Mouse (Mus musculus) left cerebral cortex, postnatal 4 days (tissue): ENCODE results near the gene Stab2. TPM values are rescaled to one million over a fixed set of nuclear protein-coding genes. Genes with fewer than 3 reads are reported as not detected.

ENCODE experiments used
- DNase-seq: peaks from one replicate; pipeline ENCODE4 v3.0.0-alpha.2; 2022
- intact Hi-C: fragments of 180-260 bp; cut with DNase I; formaldehyde crosslinking; loops from one replicate; pipeline ENCODE4 v1.15.1; 2025
- total RNA-seq, 2 experiments: library from RNA; stranded (reverse); gene quantifications; 2 replicates each; pipeline ENCODE4 v1.2.3; 2021

Stab2 gene
- total RNA-seq, 2 experiments from 2014 or later = 0.62 to 0.91 TPM

DNA sequence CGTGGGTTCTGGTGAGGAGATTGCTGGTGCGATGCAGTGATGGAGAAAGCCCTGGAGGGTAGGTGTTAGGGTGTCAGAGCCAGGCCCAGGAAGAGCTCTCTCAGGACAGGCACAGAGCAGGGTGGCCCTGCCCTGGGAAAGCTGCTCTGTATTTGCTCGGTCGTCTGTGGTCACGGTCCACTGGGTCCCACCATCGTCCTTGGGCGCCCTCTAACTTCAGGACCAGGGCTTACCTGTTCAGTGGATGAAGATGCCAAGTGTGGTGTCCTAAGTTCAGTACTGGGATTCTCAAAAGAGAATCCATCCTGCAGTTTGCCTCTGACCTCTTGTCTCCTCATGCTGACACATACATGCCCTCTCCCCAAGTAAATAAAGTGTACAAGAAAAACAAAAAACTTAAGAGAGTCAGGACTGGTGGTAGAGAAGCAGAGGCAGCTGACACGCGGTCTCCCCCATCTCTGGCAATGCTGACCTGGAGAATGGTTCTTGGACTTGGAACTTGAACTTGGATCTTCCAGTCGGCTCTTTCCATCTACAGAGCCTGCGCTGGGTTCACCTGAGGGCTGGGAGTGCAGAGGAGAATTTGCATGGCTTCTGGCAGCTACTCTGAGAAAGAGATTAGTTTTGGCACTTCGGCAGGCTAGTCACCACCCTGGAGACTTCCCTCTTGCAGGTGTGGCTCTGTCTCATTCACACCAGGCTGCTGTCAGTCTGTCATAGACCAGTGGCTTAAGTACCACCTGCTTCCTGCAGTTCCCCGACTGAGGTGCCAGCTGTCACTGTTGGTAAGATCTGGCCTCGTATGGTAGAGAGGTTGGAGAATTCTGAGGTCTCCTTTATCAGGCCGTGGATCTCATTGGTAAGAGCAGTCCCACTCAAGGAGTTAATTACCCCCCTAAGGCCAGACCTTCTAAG is 179.3 kb downstream of the Stab2 start:
- intact Hi-C loops = no loop called here
- no peak for DNase-seq

DNA sequence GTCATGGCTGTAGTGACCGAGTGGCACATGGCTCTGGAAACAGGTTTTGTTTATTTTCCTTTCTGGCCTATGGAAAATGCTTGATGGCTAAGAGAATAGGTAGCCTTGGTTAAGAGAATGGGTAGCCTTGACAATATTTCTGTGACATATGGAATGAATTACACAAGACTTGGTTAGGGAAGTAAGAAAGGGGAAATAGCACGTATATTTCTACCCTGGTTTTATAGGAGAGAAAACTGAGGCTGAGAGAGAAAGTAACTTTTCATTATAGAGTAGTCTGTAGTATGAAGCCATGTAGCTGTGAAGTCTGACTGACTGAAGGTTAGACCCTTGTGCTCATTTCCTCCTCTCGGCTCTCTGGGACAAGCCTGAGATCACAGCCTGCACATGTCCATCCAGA is 180.9 kb downstream of the Stab2 start:
- DNase-seq = no peak
- intact Hi-C loops = no loop called here

DNA sequence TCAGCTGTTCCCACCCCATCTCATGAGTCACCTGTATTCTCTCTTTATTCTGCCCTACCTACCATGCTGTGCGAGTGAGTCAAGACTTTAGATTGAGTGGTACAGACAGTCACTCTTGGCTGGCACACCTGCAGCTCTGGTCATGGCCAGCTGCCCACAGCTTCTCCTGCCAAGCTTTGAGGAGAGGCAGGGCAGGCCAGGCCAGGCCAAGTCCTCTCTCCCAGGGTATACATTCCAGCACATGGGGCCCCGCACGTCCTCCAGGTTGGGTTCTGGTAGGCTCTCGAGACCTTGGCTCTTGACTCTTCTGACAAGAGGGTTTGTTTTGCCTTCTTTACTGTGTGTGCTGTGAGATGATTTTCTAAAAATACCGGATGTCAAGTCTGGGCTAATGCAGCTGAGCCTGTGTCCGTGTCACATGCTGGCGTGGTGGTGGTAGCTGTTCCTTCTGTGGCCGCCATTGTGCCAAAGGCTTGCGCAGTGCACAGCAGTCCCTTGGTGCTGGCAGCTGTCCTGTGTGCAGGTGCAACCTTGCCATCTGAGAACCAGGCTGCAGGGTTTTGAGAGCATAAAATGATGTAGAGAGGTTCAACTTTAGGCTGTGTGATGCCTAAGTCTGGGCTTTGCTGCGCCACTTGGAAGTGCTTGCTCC is 181.8 kb downstream of the Stab2 start:
- intact Hi-C loops = no loop called here
- DNase-seq = peak; percentile 34

DNA sequence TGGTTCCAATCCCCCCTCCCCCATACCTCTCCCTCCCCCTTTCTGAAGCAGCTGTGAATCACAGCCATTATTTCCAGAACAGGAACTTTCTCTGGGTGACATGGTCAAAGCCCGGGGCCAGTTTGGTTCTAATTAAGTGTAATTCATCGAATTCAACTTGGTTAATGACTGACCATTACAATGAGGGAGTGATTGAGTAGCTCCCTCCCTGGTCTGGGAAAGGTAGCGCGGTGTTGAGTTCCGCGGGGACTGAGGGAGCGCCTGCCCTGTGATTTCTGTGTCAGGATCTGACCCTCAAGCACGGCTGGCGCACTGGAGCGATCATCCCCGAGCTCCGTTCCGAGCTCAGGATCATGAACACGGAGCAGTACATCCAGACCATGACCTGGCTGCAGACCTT is 183.0 kb downstream of the Stab2 start:
- intact Hi-C loops = no loop called here
- no peak for DNase-seq

DNA sequence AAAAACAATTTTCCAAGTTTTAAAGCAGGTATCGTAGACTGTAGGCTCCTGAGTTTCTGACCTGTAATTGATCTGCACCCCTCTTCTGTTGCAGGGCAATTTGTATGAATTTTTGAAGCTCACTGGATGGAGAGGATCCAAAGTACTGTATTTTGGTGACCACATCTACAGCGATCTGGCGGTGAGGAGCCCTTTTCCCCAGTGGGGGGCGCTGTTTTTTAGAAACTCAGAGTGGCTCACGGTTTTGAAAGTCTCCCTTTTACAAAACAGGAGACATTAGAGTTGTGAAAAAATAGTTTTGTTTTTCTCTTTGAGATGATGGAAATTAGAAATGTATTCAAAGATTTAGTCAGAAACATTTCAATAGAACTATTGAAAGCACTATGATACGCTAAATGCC is 183.7 kb downstream of the Stab2 start:
- intact Hi-C loops = no loop called here

DNA sequence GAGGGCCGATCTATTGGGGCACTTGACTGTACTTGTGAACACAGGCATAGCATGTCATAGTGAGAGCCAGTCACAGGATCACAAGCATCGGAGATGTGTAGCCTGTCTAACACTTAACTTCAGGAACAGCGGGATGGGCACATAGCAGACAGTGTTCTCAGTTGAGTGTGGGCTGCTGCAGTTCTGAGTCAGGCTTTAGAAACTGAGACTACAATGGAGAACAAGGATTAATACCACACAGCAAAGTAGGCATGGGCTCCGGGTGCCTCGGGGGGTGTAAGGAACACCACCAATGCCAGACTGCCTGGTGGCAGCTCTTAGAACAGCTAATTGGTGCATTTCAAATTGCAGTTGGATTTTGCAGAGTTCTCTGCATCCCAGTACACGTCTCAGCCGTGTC is 186.8 kb downstream of the Stab2 start:
- intact Hi-C loops = no loop called here
- DNase-seq = no peak

More for the DNA sequence above, 183.7 kb downstream of the Stab2 start:
- no peak for DNase-seq

DNA sequence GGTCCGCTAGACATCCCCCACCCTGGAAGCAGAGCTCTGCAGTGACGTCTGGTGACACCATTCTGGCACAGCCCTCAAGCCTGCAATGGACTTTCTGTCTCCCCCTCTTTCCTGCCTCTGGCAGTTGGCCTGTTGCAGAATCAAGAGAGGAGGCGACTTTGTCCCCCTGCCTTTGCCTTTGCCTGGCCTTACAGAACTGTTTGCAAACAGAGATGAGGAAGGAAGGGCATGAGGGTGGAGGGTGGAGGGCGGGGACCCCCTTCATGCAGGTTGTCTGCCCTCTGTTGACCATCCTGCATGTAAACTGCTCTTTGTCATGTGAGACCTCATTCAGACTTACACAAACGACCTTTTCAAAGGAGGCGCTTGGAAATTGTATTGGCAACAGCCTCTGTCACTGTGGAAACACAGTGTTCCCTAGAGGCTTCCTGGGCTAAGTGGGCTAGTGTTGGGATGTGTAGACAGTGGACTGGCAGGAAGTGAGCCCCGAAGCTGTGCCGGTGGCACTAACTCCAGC is 188.1 kb downstream of the Stab2 start:
- peak; percentile 54 for DNase-seq
- intact Hi-C loops = no loop called here

DNA sequence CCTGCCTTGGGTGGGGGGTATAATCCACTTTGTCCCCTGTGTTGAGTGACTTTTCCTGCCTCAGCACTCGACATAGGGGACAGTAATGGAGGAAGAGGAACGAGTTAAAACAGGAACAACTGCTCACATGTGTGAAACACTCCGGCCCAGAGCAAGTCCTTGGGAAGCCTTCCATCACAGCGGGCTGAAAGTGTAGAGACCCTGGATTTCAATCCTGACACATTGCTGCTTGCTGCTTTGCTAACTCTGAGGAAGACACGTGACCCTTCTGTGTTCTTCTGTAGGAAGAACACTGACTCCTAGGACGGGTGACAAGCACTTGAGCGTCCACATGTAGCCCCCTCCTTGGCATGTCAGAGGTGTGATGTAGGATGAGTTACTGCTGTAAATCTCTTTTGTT is 192.7 kb downstream of the Stab2 start:
- intact Hi-C loops = no loop called here
- DNase-seq = no peak

DNA sequence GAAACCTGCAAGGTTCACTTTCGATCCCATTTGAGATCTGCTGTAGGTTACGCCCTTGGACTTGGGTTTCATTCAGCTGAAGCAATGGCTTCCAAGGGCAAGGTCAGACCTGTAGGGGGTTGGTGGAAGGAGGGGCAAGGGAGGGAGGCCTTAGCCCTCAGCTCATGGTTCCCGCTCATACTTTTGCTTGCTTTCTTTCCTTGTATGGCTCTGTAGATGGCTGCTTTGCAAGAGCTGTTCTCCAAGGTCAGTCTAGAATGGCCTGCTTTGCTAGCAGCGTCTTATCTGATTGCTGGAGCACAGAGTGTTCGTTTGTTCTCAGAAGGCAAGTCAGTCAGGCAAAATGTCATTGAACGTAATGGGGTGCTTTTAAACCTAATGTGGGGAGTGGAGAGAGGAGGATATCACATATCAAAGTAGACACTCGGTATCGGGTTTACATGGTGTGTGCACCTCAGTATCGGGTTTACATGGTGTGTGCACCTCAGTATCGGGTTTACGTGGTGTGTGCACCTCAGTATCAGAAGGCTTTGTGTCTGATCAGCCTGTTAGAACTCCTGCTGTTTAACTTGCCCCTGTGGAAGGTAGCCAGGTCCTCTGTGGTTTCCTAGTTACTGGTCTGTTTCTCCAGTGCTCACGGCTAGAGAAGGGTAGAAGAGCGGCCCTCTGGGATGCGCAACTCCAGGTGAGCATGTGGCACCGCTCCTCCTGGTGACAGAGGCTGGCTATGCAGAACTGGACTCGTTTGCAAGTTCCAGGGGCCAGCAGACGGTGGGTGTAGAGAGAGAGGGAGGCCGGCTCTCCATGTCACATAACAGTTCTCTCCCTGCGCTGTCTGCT is 193.3 kb downstream of the Stab2 start:
- intact Hi-C loops = no loop called here
- no peak for DNase-seq

DNA sequence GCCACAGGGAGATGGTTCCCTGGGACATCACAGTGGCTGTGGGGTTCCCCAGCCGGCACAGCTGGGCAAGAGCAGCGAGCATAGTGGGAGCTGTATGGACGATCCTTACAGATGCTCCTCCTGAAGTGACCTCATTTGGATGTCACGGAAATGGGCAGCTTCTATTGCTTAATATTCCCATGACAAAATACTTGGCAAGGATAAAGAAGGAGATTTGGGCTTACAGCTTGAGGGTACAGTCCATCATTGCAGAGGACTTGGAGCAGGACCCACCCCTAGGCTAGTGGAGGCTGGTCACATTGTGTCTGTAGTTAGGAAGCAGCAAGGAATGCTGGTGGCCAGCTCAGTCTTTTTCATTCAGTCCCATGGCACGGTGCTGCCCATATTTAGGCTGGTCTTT is 197.2 kb downstream of the Stab2 start:
- no peak for DNase-seq
- intact Hi-C loops = no loop called here

DNA sequence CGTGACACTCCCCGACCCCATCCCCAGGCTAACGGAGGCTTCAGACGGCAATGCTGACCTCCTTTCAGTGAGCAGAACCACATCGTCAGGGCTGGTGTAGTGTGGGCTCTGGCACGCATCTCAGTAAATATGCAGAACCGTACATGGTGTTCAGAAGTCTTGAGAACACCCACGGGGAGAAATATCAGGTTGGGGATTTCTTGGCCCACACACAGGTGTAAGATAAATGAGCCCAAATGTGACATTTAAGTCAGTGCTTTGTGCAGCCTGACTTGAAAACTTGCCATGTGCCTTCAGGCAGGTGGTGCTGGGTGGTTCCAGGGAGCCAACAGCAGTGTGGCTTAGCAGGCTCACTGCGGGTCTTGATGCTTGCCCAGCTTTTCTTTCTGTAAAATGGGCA is 197.8 kb downstream of the Stab2 start:
- no peak for DNase-seq
- intact Hi-C loops = no loop called here

DNA sequence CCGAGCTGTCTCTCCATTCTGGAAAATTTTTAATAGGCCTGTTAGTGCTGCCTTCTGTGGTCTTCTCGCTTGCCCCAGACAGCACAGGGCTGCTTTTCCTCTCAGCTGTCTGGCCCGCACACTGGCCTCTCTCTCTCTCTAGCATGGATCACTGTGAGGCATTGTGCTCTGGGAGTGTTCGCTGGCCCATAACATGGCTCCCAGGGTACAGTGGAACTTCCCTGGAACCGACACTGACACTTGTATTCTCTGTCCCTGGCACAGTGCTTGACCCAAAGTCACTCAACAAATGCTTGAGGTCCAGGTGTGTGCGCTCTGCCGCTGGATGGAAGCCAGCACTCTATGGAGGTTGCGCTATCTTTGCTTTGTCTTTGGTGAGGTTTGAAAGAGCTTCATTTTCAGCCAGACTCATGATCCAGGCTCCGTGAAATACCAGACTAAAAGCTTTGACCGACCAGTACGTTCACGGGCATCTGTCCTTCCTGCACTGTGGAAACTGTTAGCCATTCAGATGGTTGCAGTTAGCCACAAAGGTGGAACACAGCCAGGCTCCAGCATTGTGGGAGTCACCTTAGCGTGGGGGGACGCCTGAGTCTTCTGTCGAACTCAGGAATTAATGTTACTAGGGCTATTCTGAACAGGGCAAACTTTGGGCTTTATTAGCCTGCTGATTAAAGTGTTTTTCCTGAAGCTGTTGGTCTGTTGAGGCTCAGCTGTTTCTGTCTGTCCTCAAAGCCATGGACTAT is 199.6 kb downstream of the Stab2 start:
- intact Hi-C loops = no loop called here
- no peak for DNase-seq

DNA sequence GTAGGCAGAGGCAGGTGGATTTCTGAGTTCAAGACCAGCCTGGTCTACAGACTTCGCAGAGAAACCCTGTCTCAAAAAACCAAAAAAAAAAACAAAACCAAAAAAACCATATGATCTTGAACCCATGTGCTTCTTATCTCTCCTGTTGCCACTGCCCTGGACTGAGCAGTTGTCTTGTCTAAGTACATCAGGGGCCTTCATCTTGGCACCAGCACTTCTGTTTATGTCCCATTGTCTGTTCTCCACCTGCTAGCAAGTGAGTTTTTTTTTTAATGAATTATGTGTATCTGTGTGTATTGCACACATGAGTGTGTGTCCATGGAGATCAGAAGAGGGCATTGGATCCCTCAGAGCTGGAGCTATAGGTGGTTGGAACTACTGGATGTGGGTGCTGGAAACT is 200.5 kb downstream of the Stab2 start:
- DNase-seq = no peak
- intact Hi-C loops = no loop called here

DNA sequence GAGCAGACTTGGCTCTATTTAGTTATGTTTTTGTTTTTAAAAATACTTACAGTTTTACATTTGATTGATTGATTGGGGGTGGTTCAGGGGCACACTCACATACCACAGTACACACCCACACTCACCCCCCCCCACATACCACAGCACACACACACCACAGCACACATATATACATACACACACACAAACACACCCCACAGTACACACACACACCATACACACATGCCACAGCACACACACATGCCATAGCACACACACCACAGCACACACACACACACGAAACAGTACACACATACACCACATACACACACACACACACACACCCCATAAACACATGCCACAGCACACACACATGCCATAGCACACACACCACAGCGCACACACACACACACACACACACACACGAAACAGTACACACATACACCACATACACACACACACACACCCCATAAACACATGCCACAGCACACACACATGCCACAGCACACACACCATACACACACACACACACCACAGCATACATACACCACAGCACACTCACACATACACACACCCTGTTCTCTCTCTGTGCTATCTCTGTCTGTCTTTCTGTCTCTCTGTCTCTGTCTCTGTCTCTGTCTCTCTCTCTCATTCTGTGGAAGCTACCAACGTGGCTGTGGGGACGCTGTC is 211.6 kb downstream of the Stab2 start:
- no peak for DNase-seq

DNA sequence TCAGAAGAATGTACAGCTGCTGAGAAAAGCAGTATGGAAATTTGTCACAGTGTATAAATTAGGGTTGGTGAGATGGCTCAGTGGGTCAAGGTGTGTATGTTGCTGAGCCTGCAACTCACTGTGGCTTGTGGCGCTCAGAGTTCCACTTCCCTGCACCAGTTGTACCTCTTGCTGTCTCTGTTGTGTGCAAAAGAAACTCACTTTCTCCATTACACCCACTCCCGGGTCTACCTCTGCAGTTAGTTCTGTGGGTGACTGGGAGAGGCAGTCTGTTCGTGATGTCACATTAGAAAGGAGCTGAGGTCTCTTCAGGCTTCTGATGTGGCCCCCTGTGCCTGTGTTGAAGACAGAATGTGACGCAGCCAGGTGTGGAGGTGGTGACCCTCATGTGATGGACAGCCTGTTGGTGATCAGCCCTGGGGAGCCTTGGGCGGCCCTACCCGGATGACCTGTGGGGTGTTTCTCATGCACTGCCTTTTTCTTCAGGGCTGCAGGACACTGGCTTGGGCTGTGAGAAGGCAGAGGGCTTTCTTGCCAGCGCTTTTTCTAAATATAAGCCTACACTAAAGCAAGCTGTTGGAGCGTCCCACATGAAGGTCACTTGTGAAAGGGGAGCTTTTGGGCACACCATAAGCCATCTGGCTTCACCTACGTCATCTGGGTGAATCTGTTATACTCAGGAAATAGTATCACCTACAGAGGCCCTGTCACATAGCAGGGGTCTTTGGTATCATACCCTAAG is 212.9 kb downstream of the Stab2 start:
- intact Hi-C loops = no loop called here
- DNase-seq = no peak

More for the DNA sequence above, 211.6 kb downstream of the Stab2 start:
- intact Hi-C loops = no loop called here

DNA sequence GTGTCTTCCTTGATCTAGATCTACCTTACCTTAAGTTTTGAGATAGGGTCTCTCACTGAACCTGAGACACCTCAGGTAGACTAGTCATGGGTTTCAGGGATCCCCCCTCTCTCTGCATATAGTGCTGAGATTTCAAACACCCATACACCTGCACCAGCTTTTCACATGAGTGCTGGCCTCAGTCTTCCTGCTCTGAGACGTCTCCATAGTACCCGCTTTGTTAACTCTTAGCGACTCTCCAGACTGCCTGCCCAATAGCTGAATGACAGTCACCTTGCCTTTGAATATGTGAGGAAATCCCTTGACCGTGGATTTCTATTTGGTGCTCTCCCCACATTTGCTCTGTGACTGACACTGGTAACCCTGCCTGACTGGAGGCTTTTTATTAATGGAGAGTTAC is 213.6 kb downstream of the Stab2 start:
- intact Hi-C loops = no loop called here
- no peak for DNase-seq

DNA sequence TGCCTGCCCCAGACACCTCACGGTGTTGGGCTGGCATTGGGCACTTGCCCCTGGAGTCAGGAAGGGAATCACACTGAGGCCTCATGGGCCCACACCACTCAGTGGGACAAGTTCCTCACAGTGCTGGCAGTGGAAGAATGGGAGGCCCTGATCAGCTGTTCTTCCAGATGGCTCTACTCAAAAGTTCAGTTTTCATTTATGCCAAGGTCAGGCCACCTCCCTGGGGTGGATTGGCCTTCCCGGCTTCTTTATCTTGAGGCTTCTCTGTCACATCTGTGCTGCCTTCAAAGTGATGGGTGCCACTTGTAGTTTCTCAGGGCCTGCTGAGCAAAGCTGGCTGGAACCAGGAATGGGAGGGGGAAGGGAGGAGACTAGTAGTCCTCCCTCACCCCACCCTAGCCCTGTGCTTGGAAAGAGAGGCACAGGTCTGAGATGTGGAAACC is 214.3 kb downstream of the Stab2 start:
- intact Hi-C loops = no loop called here
- DNase-seq = no peak

DNA sequence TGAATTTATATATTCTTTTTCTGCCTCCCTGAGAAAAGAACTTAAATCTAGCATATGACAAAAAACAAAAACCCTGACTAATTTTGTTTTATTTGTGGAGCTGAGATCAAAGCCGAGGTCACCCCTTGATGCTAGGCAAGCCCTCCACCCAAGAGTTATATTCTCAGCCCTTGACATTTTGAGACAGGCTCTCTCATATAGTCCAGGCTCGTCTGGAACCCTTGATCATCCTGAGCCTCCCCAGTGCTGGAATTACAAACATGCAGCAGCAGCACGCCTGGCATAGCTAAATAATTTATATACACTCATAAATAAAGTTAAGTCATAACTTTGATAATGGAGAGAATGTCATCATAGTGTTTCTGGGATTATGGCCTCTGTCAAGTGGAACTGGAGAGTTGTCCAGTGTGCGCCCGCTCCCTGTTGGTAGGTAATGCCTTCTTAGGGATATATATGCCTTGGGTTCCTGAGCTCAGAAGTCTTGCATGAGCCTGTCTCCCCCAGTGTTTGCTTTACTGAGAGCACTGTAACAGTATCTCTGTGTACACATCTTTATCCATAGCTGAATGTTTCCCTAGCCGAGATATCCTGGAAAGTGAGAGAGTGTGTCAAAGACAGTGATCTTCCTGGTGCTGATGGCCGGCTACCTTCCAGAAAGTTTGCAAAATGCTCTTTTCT is 216.2 kb downstream of the Stab2 start:
- intact Hi-C loops = no loop called here
- DNase-seq = no peak
